Mouse (Mus musculus) thymus, adult 2 months (tissue): ENCODE measurements at regions not wholly inside any gene's neighbourhood (a gene's known extent, or its start where the extent isn't known, plus 50 kb on each side); places are given as distances from the start of the nearest gene placed in this dataset.

Experiments
- CTCF ChIP-seq: fragments of 200-500 bp; IDR thresholded peaks from 2 replicates; pipeline ENCODE4 v1.5.1; 2012; ENCODE audit warnings: mild to moderate bottlenecking, control low read depth, low read length, moderate library complexity, borderline replicate concordance; ENCODE audit not compliant: control insufficient read depth, poor library complexity, insufficient read depth; ENCODE audit errors: extremely low read depth
- POLR2A ChIP-seq: fragments of 200-500 bp; IDR thresholded peaks from 2 replicates; pipeline ENCODE4 v1.6.1; 2012; ENCODE audit warnings: mild to moderate bottlenecking, low read length, control low read depth, moderate library complexity; ENCODE audit not compliant: control insufficient read depth, poor library complexity, insufficient read depth; ENCODE audit errors: extremely low read depth

- TF ChIP-seq CTCF (no peak), POLR2A (no peak)
Measured at GRCm38 (mm10) chr13:99042086-99042485, 57.7 kb upstream of the 1700024P04Rik start.
